Mouse (Mus musculus) megakaryocyte-erythroid progenitor cell, adult 5-6 weeks (primary cell): Measurements from ENCODE around the gene Nans. TPM values are rescaled to one million over a fixed set of nuclear protein-coding genes. Genes with fewer than 3 reads are reported as not detected.

Experiments
- ATAC-seq: replicated peaks from 2 replicates; pipeline ENCODE4 v1.8.0; 2016; ENCODE audit warnings: mild to moderate bottlenecking, inconsistent platforms; ENCODE audit not compliant: severe bottlenecking, poor library complexity, low FRiP score, low TSS enrichment
- total RNA-seq, 2 experiments: library from RNA; stranded (forward) in 1 of 2; stranded (reverse) in 1 of 2; fragments of 200-1000, 215-1000 nt in 1 of 2; fragments of >200 nt in 1 of 2; fragmentation: Nextera tagmentation in 1 of 2; gene quantifications; 2 replicates each; pipeline ENCODE4 v1.2.3; 2014 to 2017

Gene Nans
- total RNA-seq, 2 experiments from 2014 or later = 57.8 to 77.3 TPM

DNA sequence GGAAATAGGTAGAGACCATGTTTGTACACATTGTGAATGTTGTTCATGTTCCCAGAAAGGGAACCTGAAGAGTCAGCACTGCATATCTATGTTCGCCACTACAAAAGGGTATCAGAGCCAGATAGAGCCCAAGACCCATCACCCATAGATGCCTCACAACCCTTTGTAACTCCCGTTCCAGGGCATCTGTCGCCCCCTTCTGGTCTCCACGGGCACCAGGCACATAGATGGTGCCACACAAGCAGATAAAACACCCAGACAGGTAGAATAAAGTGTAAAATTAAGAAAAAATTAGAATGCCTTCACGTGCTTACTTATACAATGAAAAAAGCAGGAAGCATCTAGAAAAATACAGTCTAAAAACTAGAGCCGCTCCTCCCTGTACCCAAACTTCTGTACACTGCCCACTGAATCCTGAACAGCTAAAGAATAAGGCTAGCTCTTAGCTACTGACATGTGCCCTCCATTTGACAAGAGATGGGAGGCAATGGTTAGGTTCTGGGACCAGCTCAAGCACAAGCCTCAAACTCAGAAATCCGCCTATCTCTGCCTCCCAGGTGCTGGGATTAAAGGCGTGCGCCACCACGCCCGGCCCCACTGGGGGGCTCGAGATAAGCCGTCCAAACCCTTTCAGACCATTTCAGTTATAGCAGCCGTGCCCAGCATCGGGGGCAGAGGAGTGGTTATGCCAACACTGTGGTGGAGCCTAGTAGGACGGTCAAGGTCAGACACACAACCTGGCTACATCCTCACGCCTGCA lies 37.9 kb downstream of the Nans start:
- ATAC-seq = peak; percentile 93

DNA sequence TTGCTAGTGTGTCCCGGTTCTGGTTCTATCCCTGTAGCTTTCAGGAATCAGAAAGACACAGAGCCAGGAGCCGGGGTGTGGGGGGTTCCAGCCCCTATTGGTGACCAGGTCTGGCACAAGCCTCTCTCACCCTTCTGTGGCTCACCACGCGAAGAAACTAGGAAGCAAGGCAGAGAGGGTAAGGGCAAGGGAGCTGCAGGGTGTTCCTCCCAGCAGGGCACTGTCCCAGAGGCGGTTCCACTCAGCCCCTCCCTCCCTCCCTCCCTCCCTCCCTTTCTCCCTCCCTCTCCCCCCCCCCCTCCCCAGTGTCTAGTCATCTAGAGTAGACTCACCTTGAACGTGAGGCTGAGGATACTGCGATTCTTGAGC lies 38.5 kb downstream of the Nans start:
- peak; percentile 84 for ATAC-seq

DNA sequence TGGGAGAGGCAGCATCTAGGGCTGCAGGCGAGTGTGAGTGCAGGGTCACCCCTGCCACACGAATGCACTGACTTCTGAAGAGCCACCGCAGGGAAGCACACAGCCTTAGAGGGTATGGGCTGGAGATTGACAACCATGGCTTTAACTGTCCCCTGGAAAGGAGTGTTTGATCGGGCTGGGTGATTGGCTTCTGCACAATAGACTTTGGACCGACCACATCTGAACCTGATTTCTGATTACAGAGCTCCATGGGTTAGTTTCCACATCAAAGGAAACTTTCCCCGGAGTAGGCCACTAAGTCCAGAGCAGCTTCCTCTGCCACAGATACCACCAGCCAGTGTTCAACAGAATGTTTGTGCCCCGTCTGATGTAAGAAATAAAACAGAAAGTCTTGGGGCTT lies 40.7 kb downstream of the Nans start:
- no peak for ATAC-seq

DNA sequence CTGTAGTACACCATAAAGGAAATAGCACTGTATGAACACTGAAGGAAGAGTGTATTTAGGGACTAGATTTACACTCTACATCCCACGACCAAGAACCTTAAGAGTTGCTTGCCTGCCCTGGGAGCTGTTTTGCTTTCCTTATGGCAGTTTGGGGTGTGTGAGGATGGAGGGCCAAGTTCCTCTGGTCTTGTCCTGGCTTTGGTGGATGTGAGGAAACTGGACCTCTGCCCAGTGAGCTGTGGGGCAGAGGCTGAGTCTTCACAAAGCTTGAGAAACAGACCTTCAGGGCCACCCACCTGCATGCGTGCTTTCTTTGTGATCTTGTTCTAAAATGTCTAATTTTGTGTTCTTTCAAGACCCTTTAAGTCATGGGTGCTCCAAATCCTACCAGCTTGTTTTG lies 43.5 kb downstream of the Nans start:
- ATAC-seq = no peak

DNA sequence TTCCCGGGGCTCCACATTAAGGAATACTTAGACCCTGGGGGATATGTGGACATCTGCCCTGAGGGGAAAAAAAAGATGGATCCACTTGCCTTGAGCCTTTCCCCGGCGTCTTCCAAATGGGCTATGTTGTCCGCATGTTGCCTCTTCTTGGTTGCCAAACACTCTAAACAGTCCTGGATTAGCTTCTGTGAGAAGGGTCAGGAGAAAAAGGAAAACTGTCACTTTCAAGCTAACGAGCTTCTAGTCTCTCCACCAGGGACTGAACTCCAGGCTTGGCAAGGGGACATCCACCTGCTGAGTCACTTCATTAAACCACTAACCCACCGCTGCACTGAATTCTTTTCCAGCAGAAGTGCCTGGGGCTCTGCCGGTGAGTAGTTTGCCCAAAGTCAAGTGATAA lies 43.9 kb downstream of the Nans start:
- ATAC-seq = no peak

DNA sequence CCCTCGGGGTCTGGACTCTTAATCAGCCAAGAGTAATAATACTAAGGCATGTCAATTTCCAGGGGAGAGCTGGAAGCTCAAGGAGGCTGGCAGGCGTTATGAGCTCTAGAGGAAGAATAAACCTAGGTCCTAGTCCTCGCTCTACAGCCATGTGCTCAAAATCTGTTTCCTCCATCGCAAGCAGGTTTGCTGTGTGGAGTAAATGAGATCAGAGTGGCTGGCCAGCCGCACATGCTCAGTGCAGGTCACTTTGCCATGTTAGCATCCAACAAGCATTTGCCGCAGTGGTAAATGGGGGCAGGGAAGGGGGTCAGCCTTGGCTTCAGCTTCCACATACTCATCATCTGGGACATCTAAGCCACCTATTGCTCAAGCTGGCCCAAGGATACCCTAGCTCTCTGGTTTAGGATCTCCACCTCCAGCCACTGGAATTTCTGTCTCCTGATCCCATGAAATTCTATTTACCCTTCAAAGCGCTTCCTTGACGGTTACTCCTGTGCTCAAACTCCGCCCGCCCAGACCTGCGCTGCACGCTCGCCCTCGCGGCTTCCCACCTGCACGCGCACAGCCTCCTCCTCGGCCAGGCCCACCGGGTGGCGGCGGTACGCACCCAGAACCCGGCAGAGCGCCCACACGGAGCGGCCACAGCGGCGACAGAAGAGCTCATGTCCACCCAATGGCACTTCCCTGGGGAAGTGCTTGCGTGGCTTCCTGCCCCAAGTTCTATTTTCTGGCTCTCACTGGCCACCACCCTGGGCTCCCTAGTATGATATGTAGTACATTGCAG lies 45.1 kb downstream of the Nans start:
- ATAC-seq = 0 out of 2 replicates have a peak, but pooled peaks have one; percentile 30

DNA sequence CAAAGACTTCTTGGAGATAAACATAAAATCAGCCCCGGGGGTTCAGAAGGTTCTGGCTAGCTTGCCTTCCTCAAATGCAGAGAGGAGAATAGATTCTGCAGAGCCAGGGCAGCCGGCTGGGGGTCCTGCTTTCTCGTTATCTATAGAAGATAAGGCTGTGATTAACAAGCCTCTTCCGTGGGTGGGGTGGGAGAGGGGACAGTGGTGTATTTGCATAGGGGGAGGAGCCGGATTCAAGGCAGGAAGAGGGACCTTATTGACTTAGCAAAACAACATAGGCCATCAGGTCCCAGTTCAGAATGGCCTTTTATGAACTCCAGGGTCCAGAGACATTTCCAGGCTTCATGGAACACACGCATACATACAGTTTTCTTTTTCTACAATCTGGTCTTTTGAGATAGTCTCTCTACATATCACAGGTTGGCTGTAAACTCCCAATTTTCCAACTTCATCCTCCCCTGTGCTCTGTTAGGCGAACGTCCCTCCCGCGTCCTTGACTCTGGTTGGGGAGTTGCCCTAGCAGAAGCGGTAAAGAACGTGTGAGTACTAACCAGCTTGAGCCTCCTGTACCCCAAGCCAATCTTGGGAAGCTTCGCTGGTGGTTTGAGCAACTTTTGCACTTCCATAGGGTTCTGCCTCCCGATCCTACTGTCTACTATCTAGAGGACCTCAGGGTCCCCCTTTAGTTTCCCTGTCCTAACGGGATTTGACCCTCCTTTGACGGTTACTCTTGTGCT lies 46.2 kb downstream of the Nans start:
- no peak for ATAC-seq

DNA sequence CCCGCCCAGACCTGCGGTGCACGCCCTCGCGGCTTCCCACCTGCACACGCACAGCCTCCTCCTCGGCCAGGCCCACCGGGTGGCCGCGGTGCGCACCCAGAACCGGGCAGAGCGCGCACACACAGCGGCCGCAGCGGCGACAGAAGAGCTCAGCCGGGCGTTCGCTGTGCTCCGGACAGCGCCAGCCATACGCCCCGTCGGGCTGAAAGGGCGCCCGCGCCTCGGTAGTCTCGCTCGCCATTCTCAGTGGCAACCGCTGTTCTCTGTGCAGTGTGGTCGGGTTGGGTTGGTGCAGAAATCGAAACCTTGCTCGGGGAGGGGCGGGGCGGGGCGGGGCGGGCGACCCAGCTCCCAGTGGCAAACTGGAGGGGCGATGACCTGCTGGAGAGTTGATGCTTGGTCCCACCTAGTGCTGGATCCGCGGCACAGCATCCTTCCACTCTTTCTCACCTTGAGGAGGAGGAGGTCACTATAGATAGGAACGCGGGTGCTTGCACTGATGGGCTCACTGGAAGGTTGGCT lies 46.9 kb downstream of the Nans start, which contains the start of gene Trim14:
Gene Trim14 (minus strand): TSS at position 302 of the 522 bp plus-strand sequence.
- peak; percentile 80 for ATAC-seq

DNA sequence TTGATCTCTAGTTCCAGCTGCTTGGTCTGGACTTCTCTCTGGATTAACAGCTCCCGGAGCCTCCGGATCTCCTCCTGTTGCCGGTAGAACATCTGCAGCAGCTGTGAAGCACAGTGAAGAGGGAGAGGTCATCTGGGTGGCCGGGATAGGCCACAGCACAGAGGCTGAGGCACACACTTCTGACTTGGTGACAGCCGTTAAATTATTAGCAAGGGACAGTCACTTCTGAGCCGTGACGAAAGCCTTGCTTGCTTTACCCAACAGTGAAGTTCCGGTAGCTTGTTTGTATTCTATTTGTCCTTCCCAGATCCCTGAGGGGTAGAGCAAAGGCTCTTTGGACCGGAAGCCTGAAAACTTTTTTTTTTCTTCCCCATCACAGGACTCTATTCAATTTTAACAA lies 50.1 kb downstream of the Nans start:
- no peak for ATAC-seq

DNA sequence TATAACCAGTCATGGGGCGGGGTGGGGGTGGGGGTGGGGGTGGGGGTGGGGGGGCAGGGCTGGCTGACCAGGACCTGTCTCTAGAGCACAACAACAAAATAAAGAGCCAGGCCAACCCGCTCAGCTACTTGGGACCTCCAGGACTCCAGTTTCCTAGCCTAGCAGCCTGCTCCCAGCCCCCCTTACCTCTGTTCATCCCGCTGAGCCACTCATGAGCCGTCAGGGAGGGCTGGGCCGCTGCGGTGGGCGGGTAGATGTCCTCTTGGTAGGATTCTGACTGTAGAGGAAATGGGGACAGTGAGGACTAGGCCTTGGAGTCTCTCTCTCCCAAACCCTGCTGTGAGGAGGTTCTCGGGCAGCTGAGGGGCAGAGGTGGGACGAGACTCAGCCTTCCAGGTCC lies 52.7 kb downstream of the Nans start:
- no peak for ATAC-seq

DNA sequence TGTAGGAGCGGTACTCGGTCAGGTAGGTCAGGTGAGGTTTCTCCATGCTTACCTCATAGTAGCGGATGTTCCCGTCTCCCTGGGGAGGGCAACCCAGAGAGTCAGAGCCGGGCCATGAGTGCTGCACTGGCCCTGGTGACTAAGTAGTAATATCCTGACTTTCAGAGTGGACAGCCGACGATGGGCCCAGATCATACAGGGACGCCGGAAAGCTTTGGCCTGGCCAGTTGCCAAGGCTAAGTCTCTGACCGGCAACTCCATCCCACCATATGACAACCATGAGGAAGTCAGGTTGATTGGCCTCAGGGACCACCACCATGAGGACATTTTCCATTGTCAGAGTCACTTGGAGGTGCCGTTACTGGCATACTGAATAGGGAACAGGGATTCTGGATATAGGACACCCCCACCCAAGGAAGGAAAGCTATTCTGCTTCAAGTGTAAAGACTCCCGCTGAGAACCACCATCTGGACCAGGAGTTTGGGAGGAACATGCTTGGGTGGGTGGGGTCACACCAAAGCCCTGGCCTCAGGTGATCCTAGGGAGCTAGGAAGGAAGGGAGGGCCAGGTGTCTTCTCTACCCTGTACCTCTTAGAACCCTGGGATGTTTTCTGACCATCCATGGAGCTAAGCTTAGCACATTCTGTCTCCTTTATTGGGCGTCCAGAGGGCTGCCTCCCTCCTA lies 54.5 kb downstream of the Nans start:
- no peak for ATAC-seq

DNA sequence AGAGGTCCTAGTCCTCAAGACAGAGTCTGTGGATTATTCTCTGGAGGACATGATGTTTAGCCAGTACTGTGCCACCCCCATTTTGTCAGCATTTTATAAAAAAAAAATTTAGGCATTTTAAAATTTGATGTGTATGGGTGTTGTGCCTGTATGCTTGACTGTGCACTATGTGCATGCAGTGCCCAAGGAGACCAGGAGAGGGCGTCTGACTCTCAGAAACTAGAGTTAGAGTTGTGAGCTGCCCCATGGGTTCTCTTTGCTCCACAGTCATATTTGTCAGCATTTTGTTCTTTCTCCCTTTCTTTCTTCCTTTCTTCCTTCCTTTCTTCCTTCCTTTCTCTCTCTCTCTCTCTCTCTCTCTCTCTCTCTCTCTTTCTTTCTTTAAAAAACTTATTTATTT lies 55.3 kb downstream of the Nans start:
- no peak for ATAC-seq

DNA sequence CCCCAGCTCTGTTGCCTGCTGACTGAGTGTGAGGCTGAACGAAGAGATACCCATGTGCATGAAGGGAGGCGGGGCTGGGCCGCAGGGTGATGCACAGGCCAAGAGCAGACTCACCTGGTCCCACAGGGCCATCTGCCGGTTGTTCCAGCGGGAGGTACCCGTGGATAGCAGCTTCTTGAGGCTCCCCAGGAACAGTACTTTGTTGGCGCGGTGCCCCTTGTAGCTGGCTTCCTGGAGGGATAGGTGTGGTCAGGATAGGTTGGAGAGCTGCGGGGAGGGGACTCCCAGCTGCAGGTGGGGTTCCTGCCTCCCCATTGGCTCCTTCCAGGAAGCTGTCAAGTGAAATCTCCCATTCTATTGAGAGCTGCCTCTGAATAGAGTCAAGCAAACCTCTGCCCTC lies 56.5 kb downstream of the Nans start:
- no peak for ATAC-seq

DNA sequence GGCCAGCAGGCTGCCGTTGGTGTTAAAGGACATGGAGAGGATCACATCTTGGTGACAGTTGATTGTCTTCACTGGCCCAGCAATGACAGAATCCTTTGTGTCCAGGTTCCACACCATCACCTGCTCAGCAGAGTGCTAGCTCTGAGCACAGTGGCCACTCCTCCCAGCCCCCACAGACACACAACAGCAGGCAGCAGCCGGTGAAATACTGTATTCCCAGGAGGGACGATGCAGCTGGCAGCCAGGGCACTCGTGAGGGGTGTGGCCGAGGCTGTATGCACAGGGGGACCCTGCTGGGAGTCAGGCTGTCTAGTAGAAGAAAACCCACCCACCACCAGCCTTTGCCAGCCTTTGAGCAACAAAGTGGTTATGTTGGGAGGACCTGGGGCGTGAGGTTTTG lies 57.7 kb downstream of the Nans start:
- no peak for ATAC-seq

DNA sequence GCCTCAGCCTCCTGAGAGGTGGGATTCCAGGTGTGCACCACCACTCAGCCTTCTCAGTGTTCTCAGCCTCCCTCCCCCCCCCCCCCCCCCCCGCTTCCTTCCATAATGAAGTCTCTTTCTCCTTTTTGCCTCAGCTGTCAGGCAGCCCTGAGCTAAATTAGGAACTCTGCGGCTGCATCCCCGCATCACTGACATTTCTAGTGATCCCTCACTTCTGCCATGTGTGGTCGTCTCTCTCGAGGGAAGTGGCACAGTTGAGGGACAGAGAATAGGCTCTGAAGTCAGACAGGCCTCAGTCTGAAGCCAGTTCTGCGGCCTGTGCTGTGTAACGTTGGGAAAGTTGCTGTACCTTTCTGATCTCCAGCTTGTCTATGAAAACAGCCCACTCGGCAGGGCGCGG lies 60.9 kb downstream of the Nans start:
- ATAC-seq = no peak

DNA sequence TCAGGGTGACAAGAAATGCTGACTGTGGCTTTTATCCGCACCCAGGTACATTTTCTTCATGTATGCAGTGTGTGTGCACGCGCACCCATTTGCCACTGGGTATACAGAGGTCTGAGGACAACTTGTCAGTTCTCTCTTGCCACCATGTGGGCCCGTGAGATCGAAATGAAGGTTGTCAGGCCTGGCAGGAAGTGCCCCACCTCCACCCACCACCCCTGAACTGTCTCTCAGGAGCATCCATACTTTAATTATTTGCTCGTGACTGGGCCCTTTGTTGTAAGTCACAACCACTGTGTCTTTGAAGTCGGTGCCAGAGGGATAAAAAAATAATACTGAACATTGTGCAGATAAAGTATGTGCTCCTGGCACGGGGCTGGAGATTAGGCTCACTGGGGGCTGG lies 61.4 kb downstream of the Nans start:
- ATAC-seq = 0 out of 2 replicates have a peak, but pooled peaks have one; percentile 31
